Mouse (Mus musculus) heart, adult 2 months (tissue): ENCODE measurements around the gene Zfp598.

ENCODE experiments used
- CTCF ChIP-seq: fragments of 200-600 bp; IDR thresholded peaks from 2 replicates; pipeline ENCODE4 v1.8.1; 2022; ENCODE audit warnings: antibody characterized with exemption, mild to moderate bottlenecking, moderate library complexity
- EP300 ChIP-seq: fragments of 200-500 bp; IDR thresholded peaks from 2 replicates; pipeline ENCODE4 v1.6.1; 2011; ENCODE audit warnings: low read depth, low read length, control low read depth; ENCODE audit not compliant: insufficient read depth
- POLR2A ChIP-seq: fragments of 200-500 bp; IDR thresholded peaks from 2 replicates; pipeline ENCODE4 v1.6.1; 2011; ENCODE audit warnings: mild to moderate bottlenecking, low read depth, low read length, control low read depth; ENCODE audit not compliant: insufficient read depth

DNA sequence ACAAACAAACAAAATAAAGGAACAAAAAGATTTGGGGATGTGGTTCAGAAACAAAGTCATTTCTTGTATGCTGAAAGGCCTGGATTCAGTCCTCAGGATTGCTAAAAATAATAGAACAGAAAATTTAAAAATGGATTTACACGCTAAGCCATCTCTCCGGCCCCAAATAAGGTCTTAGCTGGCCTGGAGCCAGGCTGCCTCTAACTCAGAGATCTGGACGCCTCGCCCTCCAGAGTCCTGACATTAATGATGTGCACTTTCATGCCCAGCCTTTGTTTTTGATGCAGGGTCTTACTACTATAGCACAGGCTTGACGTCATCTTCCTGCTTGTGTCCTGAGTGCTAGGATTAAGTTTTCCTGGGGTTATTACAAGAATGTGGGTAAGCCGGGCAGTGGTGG is 59.6 kb downstream of the Zfp598 start:
- TF ChIP-seq POLR2A (no peak), CTCF (no peak), EP300 (no peak)
